Mouse (Mus musculus): ENCODE measurements around the gene Tgm1. TPM values are rescaled to one million over a fixed set of nuclear protein-coding genes. Genes with fewer than 3 reads are reported as not detected.

The Tgm1 gene
- total RNA-seq, 1 experiment = 13.4 TPM

DNA sequence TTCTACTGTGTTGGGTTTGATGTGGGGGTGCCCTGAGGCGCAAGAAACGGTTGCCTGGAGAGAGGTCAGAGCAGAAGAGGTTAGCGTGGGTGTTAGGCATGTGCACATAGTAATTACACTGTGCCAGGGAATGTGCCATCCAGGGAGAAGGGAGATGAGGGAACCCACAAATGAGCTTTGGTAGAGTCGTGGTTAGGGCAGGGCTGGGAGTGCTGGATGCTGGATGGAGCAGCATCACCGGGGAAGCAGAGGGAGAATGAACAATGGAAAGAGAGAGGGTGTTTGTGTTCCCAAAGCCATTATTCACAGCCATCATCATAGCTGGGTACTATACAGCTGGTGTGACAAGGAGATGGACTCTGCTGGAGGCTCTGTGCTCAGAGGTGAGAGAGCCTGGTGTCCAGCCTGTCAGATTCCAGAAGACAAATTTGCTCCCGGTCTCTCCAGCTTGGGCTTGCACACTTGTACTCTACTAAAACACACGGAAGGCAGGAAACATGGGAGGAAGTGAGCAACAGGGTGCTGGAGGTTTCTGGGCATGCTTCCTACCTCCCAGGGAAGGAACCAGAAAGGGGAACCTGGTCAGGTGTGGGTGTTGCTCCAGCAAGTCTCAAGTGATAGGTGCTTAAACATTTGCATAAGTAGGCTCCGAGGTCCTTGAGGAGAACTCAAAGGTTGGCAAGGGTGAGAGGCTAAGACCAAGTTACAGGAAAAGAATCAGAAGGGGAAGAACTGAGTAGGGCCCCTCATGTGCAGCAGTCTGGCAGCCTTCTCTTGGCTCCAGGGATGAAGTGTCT, 14.4 kb upstream of the Tgm1 start:
- H3K9me3 ChIP-seq (ENCODE audit: control insufficient read depth, insufficient read depth, low read depth, low read length) = no peaks in the 10 kb centered on the region
- H3K4me1 ChIP-seq (ENCODE audit: control insufficient read depth in 2 of 2, insufficient read depth in 2 of 2, low read length in 2 of 2, poor library complexity in 1 of 2) = peaks cover 0 to 8% of the 10 kb centered on the region in 2 experiments; a peak in 1 of 4 replicates
- in situ Hi-C loops (cut with MboI; ENCODE audit: low sequenced_read_pairs in 2 of 2, unreplicated experiment in 2 of 2) = no loop called here
- no peak overlapping the region for H3K27ac ChIP-seq (ENCODE audit: insufficient read depth, low read depth, low read length, poor library complexity, severe bottlenecking)
- no peak overlapping the region for H3K4me3 ChIP-seq (ENCODE audit: insufficient read depth in 1 of 2, low read depth in 1 of 2, low read length in 2 of 2, poor library complexity in 1 of 2, severe bottlenecking in 1 of 2)
- no peak overlapping the region for H3K9ac ChIP-seq (ENCODE audit: insufficient read depth, low read depth, low read length, poor library complexity, severe bottlenecking)
- TF ChIP-seq CHD2 (IDR thresholded peaks at IDR 0.05; ENCODE audit: low read depth, low read length) = no peak
- no peaks in the 10 kb centered on the region for H3K36me3 ChIP-seq (ENCODE audit: control insufficient read depth, insufficient read depth, low read length, poor library complexity, severe bottlenecking)
- DNase-seq (ENCODE audit: low read depth, low spot score) = no peak

DNA sequence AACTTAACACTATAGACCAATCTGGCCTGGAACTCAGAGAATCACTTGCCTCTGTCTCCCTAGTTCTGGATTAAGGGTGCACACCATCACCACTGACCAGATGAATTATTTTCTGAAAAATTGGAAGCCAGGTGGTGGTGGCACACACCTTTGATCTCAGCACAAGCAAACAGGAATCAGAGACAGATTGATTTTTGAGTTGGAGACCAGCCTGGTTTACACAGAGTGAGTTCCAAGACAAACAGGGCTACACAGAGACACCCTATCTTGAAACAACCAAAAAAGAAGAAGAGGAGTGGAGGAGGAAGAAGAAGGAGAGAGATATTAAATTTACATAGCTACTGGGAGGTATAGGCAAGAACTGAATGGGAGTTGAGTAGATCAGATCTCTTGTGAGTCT, 12.5 kb upstream of the Tgm1 start:
- Histone ChIP-seq H3K4me3 (ENCODE audit: insufficient read depth in 1 of 2, low read depth in 1 of 2, low read length in 2 of 2, poor library complexity in 1 of 2, severe bottlenecking in 1 of 2) (no peak overlapping the region), H3K4me1 (ENCODE audit: control insufficient read depth in 2 of 2, insufficient read depth in 2 of 2, low read length in 2 of 2, poor library complexity in 1 of 2) (peaks cover 2 to 8% of the 10 kb centered on the region in 2 experiments; a peak in 3 of 4 replicates), H3K9me3 (ENCODE audit: control insufficient read depth, insufficient read depth, low read depth, low read length) (no peaks in the 10 kb centered on the region), H3K27ac (ENCODE audit: insufficient read depth, low read depth, low read length, poor library complexity, severe bottlenecking) (no peak overlapping the region), H3K36me3 (ENCODE audit: control insufficient read depth, insufficient read depth, low read length, poor library complexity, severe bottlenecking) (no peaks in the 10 kb centered on the region), H3K9ac (ENCODE audit: insufficient read depth, low read depth, low read length, poor library complexity, severe bottlenecking) (no peak overlapping the region)
- DNase-seq (ENCODE audit: low read depth, low spot score) = no peak
- in situ Hi-C loops (cut with MboI; ENCODE audit: low sequenced_read_pairs in 2 of 2, unreplicated experiment in 2 of 2) = no loop called here
- no peak for TF ChIP-seq ZNF384 (IDR thresholded peaks at IDR 0.05; ENCODE audit: low read depth, low read length)
- TF ChIP-seq ZC3H11A (IDR thresholded peaks at IDR 0.05; ENCODE audit: borderline replicate concordance, low read depth, low read length) = no peak

DNA sequence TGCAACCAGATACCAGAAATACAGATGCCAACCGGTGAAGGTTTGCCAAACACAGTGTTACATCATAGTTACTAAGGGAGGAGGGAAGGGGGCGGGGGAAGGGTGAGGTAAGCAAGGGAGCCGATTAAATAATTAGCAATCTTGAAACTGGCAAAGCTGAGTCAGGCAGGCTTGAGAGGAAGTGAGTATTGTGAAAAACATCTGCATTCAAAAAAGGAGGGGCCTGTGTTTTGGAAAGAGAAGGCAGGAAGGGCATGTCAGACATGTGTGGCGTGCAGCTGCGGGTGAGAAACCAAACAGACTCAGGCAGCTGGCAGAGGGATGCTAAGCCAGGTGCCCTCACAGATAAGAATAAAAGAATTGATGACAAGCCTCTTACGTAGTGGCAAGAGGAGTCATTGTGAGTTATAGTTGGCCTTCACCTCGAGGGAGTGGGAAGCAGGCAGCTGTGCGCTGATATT, 10.7 kb upstream of the Tgm1 start:
- no peaks in the 10 kb centered on the region for H3K9me3 ChIP-seq (ENCODE audit: control insufficient read depth, insufficient read depth, low read depth, low read length)
- no peak overlapping the region for H3K9ac ChIP-seq (ENCODE audit: insufficient read depth, low read depth, low read length, poor library complexity, severe bottlenecking)
- H3K36me3 ChIP-seq (ENCODE audit: control insufficient read depth, insufficient read depth, low read length, poor library complexity, severe bottlenecking) = peaks cover 4% of the 10 kb centered on the region; the same call in 1 of the 2 replicates
- in situ Hi-C loops (cut with MboI; ENCODE audit: low sequenced_read_pairs in 2 of 2, unreplicated experiment in 2 of 2) = no loop called here
- peaks cover 6 to 23% of the 10 kb centered on the region in 2 experiments; a peak in 3 of 4 replicates for H3K4me1 ChIP-seq (ENCODE audit: control insufficient read depth in 2 of 2, insufficient read depth in 2 of 2, low read length in 2 of 2, poor library complexity in 1 of 2)
- DNase-seq (ENCODE audit: low read depth, low spot score) = no peak
- no peak for TF ChIP-seq ZNF384 (IDR thresholded peaks at IDR 0.05; ENCODE audit: low read depth, low read length)
- no peak for TF ChIP-seq HCFC1 (IDR thresholded peaks at IDR 0.05; ENCODE audit: borderline replicate concordance, insufficient read depth, low read length)
- TF ChIP-seq CHD2 (IDR thresholded peaks at IDR 0.05; ENCODE audit: low read depth, low read length) = no peak
- TF ChIP-seq ZC3H11A (IDR thresholded peaks at IDR 0.05; ENCODE audit: borderline replicate concordance, low read depth, low read length) = no peak
- TF ChIP-seq MAFK (IDR thresholded peaks at IDR 0.05; ENCODE audit: insufficient read depth, low read depth, low read length) = no peak
- no peak overlapping the region for H3K4me3 ChIP-seq (ENCODE audit: insufficient read depth in 1 of 2, low read depth in 1 of 2, low read length in 2 of 2, poor library complexity in 1 of 2, severe bottlenecking in 1 of 2)
- H3K27ac ChIP-seq (ENCODE audit: insufficient read depth, low read depth, low read length, poor library complexity, severe bottlenecking) = no peak overlapping the region

DNA sequence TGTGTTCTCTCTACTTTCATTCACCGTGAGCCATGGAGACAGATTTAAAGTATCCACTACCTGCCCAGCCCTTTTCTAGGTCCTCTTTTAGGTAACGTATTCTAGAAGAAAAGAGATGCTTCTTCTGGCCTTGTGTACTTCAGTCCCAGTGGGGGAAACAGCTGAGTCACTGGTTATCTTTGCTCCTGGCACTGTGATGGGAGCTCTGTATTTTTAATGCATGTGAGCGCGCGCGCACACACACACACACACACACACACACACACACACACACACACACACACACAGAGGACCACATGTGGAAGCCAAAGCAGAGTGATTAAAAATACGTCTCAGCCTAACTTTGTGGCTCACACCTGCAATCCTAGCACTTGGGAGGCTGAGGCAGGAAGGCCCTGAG, 9.7 kb upstream of the Tgm1 start:
- Histone ChIP-seq H3K9me3 (ENCODE audit: control insufficient read depth, insufficient read depth, low read depth, low read length) (no peaks in the 10 kb centered on the region), H3K36me3 (ENCODE audit: control insufficient read depth, insufficient read depth, low read length, poor library complexity, severe bottlenecking) (peaks cover 13% of the 10 kb centered on the region; the same call in 1 of the 2 replicates), H3K4me1 (ENCODE audit: control insufficient read depth in 2 of 2, insufficient read depth in 2 of 2, low read length in 2 of 2, poor library complexity in 1 of 2) (peaks cover 6 to 27% of the 10 kb centered on the region in 2 experiments; a peak in 3 of 4 replicates), H3K4me3 (ENCODE audit: insufficient read depth in 1 of 2, low read depth in 1 of 2, low read length in 2 of 2, poor library complexity in 1 of 2, severe bottlenecking in 1 of 2) (no peak overlapping the region), H3K27ac (ENCODE audit: insufficient read depth, low read depth, low read length, poor library complexity, severe bottlenecking) (no peak overlapping the region), H3K9ac (ENCODE audit: insufficient read depth, low read depth, low read length, poor library complexity, severe bottlenecking) (no peak overlapping the region)
- in situ Hi-C loops (cut with MboI; ENCODE audit: low sequenced_read_pairs in 2 of 2, unreplicated experiment in 2 of 2) = no loop called here
- TF ChIP-seq ZC3H11A (IDR thresholded peaks at IDR 0.05; ENCODE audit: borderline replicate concordance, low read depth, low read length) (no peak), MAFK (IDR thresholded peaks at IDR 0.05; ENCODE audit: insufficient read depth, low read depth, low read length) (no peak), ZNF384 (IDR thresholded peaks at IDR 0.05; ENCODE audit: low read depth, low read length) (no peak), HCFC1 (IDR thresholded peaks at IDR 0.05; ENCODE audit: borderline replicate concordance, insufficient read depth, low read length) (no peak), CHD2 (IDR thresholded peaks at IDR 0.05; ENCODE audit: low read depth, low read length) (no peak)
- DNase-seq (ENCODE audit: low read depth, low spot score) = no peak
